Mouse (Mus musculus): ENCODE data around the gene Thbs1.
"Not testable (repeated sequence)": the region's sequence is repeated elsewhere in the genome, so short reads cannot be mapped to it uniquely, and the experiment has no call there.

Gene Thbs1

GRCm38 (mm10) chr2:118114671-118115070 is 3.0 kb downstream of the Thbs1 start:
- DNase-seq (ENCODE audit: low spot score in 2 of 2) = no peak

GRCm38 (mm10) chr2:118115647-118116046 is 4.0 kb downstream of the Thbs1 start:
- no peak for DNase-seq (ENCODE audit: low spot score in 2 of 2)

DNA sequence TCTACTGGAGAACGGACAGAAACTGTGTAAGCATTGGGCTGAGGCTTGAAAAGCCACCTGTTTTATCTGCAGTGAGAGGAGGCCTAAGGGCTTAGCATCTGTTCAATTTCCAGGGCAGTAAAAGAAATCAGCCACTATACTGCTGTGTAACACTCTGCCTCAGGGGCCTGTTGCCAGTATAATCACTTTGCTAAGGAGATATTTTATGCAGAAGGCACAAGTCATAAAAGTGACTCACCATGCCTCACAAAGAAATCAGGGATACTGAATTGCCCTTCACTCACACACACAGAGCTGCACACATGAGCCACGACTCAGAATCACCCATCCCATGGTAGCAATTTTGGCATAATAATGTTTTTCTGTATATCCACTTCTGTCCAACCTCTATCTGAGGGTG is 4.5 kb downstream of the Thbs1 start:
- DNase-seq (ENCODE audit: low spot score in 2 of 2) = no peak

GRCm38 (mm10) chr2:118116754-118117290 is 5.1 kb downstream of the Thbs1 start:
- no peak for DNase-seq (ENCODE audit: low spot score in 2 of 2)

GRCm38 (mm10) chr2:118117401-118117800 is 5.7 kb downstream of the Thbs1 start:
- DNase-seq (ENCODE audit: low spot score in 2 of 2) = no peak

DNA sequence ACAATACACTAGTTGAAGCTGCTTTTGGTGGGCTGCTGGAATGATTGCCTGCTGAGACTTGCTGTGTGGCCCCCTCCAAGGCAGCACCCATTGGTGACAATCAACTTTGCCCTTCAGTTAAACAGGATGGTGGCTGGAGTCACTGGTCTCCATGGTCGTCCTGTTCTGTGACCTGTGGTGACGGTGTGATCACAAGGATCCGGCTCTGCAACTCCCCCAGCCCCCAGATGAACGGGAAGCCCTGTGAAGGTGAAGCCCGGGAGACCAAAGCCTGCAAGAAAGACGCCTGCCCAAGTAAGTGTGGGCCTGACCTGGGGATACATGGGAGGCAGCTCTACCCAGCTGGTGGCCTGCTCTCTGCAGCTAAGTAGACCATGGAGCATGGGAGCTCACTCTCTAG is 6.4 kb downstream of the Thbs1 start:
- no peak for DNase-seq (ENCODE audit: low spot score in 2 of 2)

DNA sequence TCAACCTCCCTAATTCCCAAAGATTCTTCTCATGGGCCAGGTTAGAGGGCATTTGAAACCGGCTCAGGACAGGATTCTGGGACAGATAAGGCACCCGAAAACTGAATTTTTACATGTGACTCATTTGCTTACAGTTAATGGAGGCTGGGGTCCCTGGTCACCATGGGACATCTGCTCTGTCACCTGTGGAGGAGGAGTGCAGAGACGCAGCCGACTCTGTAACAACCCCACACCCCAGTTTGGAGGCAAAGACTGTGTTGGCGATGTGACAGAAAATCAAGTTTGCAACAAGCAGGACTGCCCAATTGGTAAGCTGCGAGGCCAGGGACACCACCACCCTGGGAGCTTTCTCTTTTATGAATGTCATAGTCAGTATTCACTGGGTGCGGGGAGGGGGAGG is 6.8 kb downstream of the Thbs1 start:
- no peak for DNase-seq (ENCODE audit: low spot score in 2 of 2)

- DNase-seq (ENCODE audit: low spot score in 2 of 2) = no peak
Measured at GRCm38 (mm10) chr2:118119684-118120083, 8.0 kb downstream of the Thbs1 start.

GRCm38 (mm10) chr2:118120095-118120494 is 8.4 kb downstream of the Thbs1 start:
- no peak for DNase-seq (ENCODE audit: low spot score in 2 of 2)

DNA sequence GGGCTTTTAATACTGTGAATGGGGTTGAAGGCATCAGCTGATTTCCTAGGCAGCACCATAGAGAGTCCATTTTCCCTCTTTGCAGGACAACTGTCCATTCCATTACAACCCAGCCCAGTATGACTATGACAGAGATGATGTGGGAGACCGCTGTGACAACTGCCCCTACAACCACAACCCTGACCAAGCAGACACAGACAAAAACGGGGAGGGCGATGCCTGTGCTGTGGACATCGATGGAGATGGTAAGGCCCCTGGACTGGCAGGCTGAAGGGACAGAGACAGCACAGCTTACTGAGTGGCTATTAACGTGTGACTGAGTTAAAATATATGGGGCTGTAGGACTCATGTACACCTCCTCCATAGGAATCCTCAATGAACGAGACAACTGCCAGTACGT is 9.1 kb downstream of the Thbs1 start:
- no peak for DNase-seq (ENCODE audit: low spot score in 2 of 2)

DNA sequence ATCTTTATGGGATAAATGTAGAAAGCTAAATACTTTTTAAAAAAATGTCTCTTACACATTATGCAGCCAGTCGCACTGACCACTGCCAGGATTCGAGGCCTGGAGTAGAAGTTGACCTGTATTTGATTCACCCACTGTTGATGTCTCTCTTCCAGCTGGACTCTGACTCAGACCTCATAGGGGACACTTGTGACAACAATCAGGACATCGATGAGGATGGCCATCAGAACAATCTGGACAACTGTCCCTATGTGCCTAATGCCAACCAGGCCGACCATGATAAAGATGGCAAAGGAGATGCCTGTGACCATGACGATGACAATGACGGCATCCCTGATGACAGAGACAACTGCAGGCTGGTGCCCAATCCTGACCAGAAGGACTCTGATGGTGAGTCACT is 10.6 kb downstream of the Thbs1 start:
- no peak for DNase-seq (ENCODE audit: low spot score in 2 of 2)

DNA sequence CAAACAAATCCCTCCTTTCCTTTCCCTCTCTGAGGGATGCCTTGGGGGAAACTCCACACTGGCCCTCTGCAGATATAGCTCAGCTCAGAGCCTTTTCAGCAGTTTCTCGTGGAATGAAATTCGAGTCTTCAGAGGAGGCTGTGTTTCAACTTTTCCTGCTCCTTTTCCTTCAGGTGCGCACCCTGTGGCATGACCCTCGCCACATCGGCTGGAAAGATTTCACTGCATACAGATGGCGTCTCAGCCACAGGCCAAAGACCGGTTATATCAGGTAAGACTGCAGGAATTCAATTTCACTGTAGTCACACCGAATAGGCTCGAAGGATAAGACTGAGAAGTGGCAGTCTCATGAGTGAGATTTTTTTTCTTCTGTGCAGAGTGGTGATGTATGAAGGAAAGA is 12.1 kb downstream of the Thbs1 start:
- DNase-seq (ENCODE audit: low spot score in 2 of 2) = no peak

DNA sequence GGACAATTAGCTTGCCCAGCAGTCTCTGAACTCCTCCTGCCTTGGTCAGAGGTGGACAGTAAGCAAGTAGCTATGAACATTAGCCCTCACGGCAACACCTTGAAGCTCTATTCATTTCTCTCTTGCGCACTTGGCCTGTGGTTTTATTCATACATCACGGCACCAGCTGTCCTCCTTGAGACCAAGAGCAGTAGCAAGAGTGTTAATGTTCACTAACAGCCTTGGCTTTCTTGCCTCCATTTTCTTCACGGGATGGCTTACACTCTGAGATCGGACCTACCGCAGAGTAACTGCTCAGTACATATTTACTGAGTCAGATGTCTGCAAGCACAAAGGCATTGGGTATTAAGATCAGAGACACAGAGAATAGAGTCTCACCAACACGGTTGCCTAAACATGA is 12.8 kb downstream of the Thbs1 start:
- no peak for DNase-seq (ENCODE audit: low spot score in 2 of 2)

DNA sequence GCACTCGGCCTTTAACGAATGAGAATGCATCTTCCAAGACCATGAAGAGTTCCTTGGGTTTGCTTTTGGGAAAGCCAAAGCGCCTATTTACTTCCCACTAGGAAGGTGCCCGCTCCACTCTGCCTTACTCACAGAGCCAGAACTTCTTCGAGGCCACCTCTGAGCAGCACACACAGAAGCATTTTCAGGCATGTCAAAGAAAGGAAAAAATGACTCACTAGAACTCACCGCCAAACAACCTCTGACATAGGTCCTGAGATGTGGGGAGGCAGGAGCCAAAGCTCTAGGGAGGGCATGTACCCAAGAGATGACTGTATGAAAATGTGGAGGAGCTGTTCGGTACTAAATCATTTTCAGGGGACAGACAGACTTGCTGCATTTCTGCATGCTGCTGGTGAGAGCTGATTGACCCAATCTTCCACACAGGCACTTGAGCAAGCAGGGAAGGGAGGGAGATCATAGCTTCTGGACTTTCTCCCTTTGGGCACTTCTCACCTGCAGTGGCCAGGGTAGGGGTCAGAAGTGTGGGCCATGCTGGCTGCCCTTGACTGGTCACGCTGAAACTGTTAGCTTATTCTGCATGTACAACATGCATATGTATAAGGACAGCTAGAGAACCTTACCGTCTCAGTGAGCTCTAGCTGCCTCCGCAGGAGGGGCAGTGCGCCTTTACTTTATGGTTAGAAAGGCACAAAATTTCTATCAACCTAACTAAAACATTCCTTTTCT is 13.7 kb downstream of the Thbs1 start:
- DNase-seq (ENCODE audit: low spot score in 2 of 2) = no peak

DNA sequence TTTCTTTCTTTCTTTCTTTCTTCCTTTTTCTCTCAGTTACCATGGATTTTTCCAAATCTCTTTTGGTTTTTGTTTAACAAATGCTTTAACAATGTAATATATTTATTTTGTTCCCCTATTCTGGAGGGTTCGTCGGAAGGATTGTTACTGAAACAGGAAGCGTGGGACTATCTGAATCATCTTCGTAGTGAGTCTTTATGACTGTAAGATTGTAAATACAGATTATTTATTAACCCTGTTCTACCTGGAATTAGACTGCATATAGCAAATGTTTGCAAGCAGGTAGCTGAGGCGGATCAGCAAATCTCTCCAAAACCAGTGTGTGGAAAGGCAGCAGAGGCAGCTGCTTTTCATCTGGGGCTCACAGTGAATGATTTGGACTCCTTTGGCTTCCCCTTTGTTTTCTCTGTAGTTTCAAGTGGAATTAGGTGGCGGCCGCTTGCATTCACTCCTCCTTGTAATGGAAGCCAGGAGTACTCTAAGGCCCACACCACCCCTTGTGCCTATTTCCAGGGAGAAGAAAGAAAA is 14.3 kb downstream of the Thbs1 start:
- no peak for DNase-seq (ENCODE audit: low spot score in 2 of 2)

- no peak for DNase-seq (ENCODE audit: low spot score in 2 of 2)
Measured at GRCm38 (mm10) chr2:118127516-118128288, 16.0 kb downstream of the Thbs1 start.

- no peak for DNase-seq (ENCODE audit: low spot score in 2 of 2)
Measured at GRCm38 (mm10) chr2:118128313-118128712, 16.6 kb downstream of the Thbs1 start.

GRCm38 (mm10) chr2:118137071-118137470 is 25.4 kb downstream of the Thbs1 start:
- no peak for DNase-seq (ENCODE audit: low spot score in 2 of 2)

- no peak for DNase-seq (ENCODE audit: low spot score in 2 of 2)
Measured at GRCm38 (mm10) chr2:118137776-118138175, 26.1 kb downstream of the Thbs1 start.

DNA sequence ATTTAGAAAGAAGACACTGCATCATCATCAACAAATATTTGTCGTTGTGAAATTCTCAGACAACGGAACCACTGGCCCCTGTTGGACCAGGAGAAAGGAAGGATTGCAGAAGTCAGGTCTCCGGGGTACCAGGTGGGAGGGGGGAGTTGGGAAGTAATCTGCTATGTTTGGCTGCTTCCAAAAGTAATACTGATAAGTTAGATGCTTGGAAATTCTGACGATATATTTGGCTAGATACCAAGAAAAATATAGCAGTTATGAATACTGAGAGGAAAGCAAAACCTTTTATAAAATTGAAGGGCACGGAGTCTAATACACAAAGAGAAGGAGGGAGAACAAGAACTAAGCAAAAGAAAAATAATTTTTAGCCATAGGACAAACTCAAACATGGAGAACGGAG is 27.6 kb downstream of the Thbs1 start:
- DNase-seq (ENCODE audit: low spot score in 2 of 2) = no peak

DNA sequence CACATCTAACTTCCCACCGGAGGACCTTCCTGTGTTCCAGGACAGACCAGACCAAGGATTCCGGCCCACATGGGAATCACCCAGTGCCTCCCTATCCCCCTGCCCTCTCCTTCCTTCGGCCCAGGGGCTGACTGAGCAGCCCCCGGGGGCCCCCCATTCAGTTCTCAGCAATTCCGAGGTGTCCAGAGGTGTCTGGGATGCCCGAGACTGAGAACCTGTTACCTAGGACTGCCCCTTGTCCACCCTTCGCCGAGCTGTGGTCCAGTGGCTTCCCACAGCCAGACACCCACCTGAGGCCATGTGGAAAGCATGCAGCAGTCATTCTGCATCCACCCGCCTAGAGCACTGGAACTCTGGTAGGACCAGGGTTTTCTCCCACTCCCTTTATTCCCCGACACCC is 30.0 kb downstream of the Thbs1 start:
- no peak for DNase-seq (ENCODE audit: low spot score in 2 of 2)

DNA sequence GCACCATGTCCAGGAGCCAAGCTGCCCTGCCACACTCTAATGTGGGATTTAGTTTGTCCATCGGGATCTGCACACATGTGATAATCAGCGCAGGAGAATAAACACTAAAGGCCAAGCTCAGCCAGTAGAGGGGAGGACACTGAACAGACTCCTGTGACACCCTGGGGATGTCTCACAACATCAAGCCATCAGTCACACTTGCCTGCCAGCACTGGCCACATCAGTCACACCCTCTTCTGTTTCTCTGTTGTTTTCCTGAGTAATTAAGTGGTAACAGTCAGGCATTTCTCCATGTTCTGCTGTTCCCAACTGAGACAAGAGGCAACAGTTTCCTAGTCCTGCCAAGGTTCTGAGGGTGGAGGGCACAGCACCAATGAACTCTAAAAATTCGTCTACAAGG is 36.1 kb downstream of the Thbs1 start:
- not testable (repeated sequence) for DNase-seq (ENCODE audit: low spot score in 2 of 2)
